Mouse (Mus musculus) layer of hippocampus, postnatal 14 days (tissue): ENCODE measurements around the gene Higd2a. TPM values are rescaled to one million over a fixed set of nuclear protein-coding genes. Genes with fewer than 3 reads are reported as not detected.

Experiments
- DNase-seq, 2 experiments: peaks; one replicate each; pipeline ENCODE4 v3.0.0; 2021 to 2022; ENCODE audit warnings: low spot score in 2 of 2, mixed read lengths in 1 of 2
- microRNA-seq, 2 experiments: library from miRNA; unstranded; fragments of <30 nt; microRNA quantifications; one replicate each; pipeline ENCODE4 v1.2.0; 2021
- total RNA-seq, 2 experiments: library from RNA; stranded (reverse); gene quantifications; 2 replicates each; pipeline ENCODE4 v1.2.3; 2021

The Higd2a gene
- total RNA-seq, 2 experiments from 2014 or later: 170 to 186 TPM

DNA sequence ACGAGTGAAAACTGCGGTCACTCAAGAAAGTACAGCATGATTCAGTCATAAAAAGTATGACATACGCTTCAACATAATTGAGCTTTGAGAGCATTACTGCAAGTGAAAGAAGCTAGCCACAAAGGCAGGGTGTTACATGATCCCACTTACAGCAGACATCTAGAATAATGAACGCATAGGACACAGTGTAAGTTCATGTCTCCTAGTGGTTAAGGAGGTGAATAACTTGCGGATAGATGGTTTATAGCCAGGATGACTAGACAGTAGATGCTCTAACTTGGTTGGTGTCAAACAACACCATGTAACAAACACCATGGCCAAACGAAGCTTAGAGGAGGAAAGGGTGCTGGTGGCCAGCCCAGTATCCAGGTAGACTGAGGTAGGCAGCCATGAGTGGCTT lies 27.0 kb downstream of the Higd2a start:
- no peak for DNase-seq

DNA sequence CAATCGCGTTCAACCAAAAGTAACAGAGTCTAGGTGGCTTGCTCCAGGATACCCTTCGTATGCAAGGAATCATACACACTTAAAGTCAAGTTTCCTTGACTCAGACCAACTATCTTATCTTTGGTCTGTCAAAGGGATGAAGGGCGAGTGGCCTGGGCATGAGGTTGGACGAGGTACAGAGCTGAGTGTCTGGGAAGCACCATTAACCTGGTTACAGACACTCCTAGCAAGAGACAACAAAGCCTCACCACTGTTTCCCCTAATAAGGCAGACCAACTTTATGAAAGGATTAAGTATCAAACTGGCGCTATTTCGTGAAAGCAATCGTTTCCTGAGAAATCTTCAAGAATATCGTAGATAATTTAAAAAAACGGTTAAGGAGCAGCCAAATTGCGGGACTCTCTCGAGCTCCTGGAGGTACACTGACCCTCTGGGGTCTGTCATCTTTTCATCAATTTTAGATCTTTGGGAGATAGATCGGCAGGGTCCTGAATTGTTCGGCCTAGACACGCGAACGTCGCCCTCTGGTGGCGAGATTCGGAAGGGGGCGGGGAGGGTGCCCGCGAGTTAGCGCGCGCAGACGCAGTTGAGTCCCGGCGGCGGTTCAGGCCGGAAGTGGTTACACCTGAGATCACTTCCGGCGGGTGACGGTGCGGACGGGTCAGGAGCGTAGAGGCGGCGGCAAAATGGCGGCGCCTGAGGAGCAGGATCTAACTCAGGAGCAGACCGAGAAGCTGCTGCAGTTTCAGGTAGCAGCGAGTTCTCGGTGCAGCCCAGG lies 31.3 kb downstream of the Higd2a start, which contains the start of gene Faf2:
TSS of gene Faf2 (plus strand) at position 630 of the 778 bp plus-strand sequence.
- DNase-seq: peak; percentile 99

DNA sequence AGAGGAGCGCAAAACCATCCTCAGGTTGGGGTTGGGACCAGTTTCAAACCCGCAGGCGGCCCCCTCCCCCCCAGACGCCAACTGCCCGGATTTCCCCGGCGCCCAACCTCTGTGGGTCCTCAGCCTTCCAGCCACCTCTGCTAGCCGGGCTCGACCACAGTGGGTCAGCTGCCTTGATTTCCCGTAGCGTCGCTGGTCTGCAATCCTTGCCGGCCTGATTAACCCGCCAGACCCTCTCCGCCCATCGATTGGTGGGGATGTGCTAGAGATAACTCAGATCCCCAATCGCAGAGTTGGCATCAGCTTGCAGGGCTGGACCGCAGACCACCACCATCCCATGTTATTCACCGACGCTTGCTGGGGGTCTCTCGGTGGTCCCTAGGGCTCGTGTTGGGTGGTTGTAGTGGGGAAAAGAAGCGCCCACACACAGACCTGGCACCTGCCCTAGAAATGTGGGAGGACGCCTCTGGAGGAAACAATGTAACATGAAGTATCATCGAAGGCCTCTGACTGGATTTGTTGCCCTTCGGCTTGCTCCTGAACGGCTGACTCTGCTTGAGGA lies 32.0 kb downstream of the Higd2a start:
- DNase-seq: no peak

DNA sequence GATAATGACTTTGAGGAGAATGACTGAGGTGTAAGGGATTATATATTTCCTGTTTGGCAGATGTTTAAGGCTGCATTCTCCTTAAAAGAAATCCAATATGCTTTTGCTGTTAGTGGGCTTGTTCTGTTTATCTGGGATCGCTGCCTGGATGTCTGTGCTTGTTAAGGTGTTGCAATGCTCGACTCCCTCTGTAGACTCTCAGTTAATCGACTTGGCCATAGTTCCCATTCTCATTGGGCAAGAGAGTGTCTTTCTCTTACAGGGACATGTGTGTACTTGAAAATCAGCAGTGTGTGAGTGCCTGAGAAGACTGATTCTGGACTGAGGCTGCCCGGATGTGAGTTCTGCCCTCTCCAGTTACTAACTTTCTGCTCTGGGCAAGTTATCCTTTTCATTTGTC lies 39.1 kb downstream of the Higd2a start:
- no peak for DNase-seq

DNA sequence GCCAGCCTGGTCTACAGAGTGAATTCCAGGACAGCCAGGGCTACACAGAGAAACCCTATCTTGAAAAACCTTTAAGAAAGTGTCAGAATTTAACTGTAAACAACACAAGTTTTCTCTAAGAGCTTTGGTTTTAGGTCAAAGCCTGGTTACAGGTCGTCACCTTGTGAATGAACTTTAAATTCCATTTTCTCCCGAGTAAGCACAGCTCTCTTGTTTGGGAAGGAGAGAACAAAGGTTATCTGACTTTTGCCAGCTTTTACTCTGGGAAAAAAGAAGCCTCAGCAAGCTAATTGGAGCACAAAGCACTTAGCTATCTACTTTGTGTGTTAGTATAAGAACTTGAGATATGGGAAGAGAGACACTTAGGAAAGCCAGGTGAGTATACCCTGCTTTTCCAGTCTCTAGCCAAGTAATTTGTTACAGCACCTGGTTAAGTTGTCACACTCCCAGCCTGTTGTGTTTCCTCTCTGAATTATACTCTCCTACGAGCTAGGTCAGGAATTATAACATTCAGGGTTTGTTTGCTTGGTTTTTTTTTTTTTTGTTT lies 42.8 kb downstream of the Higd2a start:
- DNase-seq: no peak

DNA sequence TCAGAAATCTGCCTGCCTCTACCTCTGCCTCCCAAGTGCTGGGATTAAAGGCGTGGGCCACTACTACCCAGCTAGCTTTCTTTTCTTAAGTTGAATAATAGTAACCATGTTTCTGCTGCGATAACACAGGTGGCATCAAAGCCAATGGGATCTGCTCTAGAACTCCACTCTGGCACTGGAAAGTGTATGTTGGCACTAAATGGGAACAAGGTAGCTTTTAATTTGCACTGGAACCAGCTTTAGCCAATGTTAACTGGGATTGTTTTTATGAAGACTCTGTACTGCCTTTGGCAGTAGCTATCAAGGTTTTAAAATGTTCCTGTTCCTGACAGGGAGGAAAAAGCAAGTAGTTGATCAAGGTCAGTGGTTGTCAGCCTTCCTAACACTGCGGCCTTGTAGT lies 45.0 kb downstream of the Higd2a start:
- DNase-seq: no peak

Small RNA genes lying within 50 kb of the gene (microRNA-seq; reads per million reads assigned to microRNA genes)
- 0 reads per million in 2 experiments for gene Gm24195

Other genes starting within 250 kb of the Higd2a start
- 100 to 1,000 TPM; 818 to 860 TPM for gene Cplx2, start 218.9 kb upstream of the Higd2a start, total RNA-seq
- gene Thoc3, start 121.4 kb upstream of the Higd2a start, total RNA-seq: 10 to 100 TPM; 37.1 to 44.4 TPM
- gene Simc1, start 86.4 kb upstream of the Higd2a start, total RNA-seq: 10 to 100 TPM; 14.0 to 16.2 TPM
- 100 to 1,000 TPM; 156 to 171 TPM for gene 4833439L19Rik, start 24.8 kb upstream of the Higd2a start, total RNA-seq
- 10 to 100 TPM; 35.4 to 39.6 TPM for gene Arl10, start 15.2 kb upstream of the Higd2a start, total RNA-seq
- gene Nop16, start 117 bp upstream of the Higd2a start, total RNA-seq: 10 to 100 TPM; 25.9 to 26.9 TPM
- 100 to 1,000 TPM; 306 TPM for gene Cltb, start 21.1 kb downstream of the Higd2a start, total RNA-seq
- gene Faf2, start 31.6 kb downstream of the Higd2a start, total RNA-seq: 10 to 100 TPM; 54.6 to 59.7 TPM
- gene Rnf44, start 103.7 kb downstream of the Higd2a start, total RNA-seq: 100 to 1,000 TPM; 114 to 115 TPM
- under 1 TPM; 0.12 to 0.18 TPM for gene Cdhr2, start 111.3 kb downstream of the Higd2a start, total RNA-seq
- 100 to 1,000 TPM; 149 to 150 TPM for gene Gprin1, start 159.7 kb downstream of the Higd2a start, total RNA-seq
- gene Sncb, start 176.4 kb downstream of the Higd2a start, total RNA-seq: 100 to 1,000 TPM; 564 TPM
- gene Eif4e1b, start 193.8 kb downstream of the Higd2a start, total RNA-seq: under 1 TPM; 0.35 to 0.62 TPM
- 10 to 100 TPM; 85.8 to 95.7 TPM for gene Tspan17, start 199.2 kb downstream of the Higd2a start, total RNA-seq